Mouse (Mus musculus) small intestine, adult 2 months (tissue): ENCODE data around the gene Exd2.

Experiments used
- CTCF ChIP-seq: fragments of 200-500 bp; IDR thresholded peaks from 2 replicates; pipeline ENCODE4 v1.5.1; 2012; ENCODE audit warnings: low read depth, mild to moderate bottlenecking, control low read depth, inconsistent platforms, low read length, moderate library complexity, mixed read lengths; ENCODE audit not compliant: insufficient replicate concordance, insufficient read length; ENCODE audit errors: extremely low read depth
- POLR2A ChIP-seq: fragments of 200-500 bp; IDR thresholded peaks from 2 replicates; pipeline ENCODE4 v1.6.1; 2012; ENCODE audit warnings: low read depth, mild to moderate bottlenecking, control low read depth, inconsistent platforms, low read length, moderate library complexity

- TF ChIP-seq POLR2A (no peak), CTCF (no peak)
These were observed 21.9 kb upstream of the Exd2 start for GRCm38 (mm10) chr12:80440957-80441356.
